Mouse (Mus musculus) testis, adult 2 months (tissue): Measurements from ENCODE around the gene Hadh. TPM values are rescaled to one million over a fixed set of nuclear protein-coding genes. Genes with fewer than 3 reads are reported as not detected.

ENCODE experiments used
- H3K27ac ChIP-seq: fragments of 200-500 bp; 2 replicates; pipeline ENCODE4 v1.5.1; 2012; ENCODE audit warnings: low read depth, low read length; ENCODE audit not compliant: control insufficient read depth, insufficient read depth
- H3K27me3 ChIP-seq: fragments of 200-500 bp; 2 replicates; pipeline ENCODE4 v1.6.1; 2012; ENCODE audit warnings: mild to moderate bottlenecking, low read length, moderate library complexity; ENCODE audit not compliant: control insufficient read depth, insufficient read depth
- H3K36me3 ChIP-seq: fragments of 200-500 bp; 2 replicates; pipeline ENCODE4 v1.6.1; 2012; ENCODE audit warnings: mild to moderate bottlenecking, low read length; ENCODE audit not compliant: control insufficient read depth, insufficient read depth
- H3K4me1 ChIP-seq: fragments of 200-500 bp; 2 replicates; pipeline ENCODE4 v1.6.1; 2012; ENCODE audit warnings: low read length; ENCODE audit not compliant: control insufficient read depth, insufficient read depth
- H3K4me3 ChIP-seq: fragments of 200-500 bp; 2 replicates; pipeline ENCODE4 v1.5.1; 2012; ENCODE audit warnings: low read depth, mild to moderate bottlenecking, low read length, moderate library complexity, mixed read lengths; ENCODE audit not compliant: control insufficient read depth
- CTCF ChIP-seq: fragments of 200-500 bp; IDR thresholded peaks from 2 replicates; pipeline ENCODE4 v1.5.1; 2012; ENCODE audit warnings: low read depth, mild to moderate bottlenecking, inconsistent platforms, low read length, moderate library complexity; ENCODE audit not compliant: control insufficient read depth, insufficient read depth, insufficient replicate concordance
- POLR2A ChIP-seq: fragments of 200-500 bp; IDR thresholded peaks from 2 replicates; pipeline ENCODE4 v1.6.1; 2012; ENCODE audit warnings: low read depth, mild to moderate bottlenecking, inconsistent platforms, low read length, moderate library complexity; ENCODE audit not compliant: control insufficient read depth
- polyA plus RNA-seq: library from polyadenylated mRNA; depleted of rRNA; stranded (reverse); fragments of >200 nt; gene quantifications from 2 replicates; pipeline ENCODE4 v1.2.3, GENCODE M21; 2012

Gene Hadh
- polyA plus RNA-seq, 1 experiment: 36.2 TPM

GRCm38 (mm10) chr3:131199590-131200288 lies 72.2 kb downstream of the Hadh start:
- Histone ChIP-seq H3K27me3 (no peaks in the 10 kb centered on the region), H3K36me3 (no peaks in the 10 kb centered on the region; the same call in 1 of the 2 replicates), H3K4me3 (no peak overlapping the region), H3K4me1 (no peaks in the 10 kb centered on the region), H3K27ac (no peak overlapping the region)
- TF ChIP-seq CTCF (no peak), POLR2A (no peak)

DNA sequence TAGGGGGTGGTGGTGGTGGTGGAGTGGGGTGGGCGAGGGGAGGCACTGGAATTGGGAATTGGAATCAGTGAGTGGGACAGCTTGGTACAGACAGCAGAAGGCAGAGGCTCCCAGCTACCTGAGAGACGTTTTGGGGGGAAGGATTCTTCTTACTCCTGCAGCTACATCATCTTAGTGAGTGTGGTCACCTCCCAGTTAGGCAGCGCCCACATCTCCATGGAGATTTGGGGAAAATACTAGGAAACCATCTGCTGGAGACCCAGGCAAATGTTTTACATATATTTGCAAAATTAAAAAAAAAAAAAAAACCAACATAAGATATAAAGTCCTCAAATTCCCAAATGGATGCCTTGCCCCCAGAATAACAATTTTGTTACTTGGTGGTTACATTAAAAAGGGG lies 72.9 kb downstream of the Hadh start:
- TF ChIP-seq POLR2A (no peak), CTCF (no peak)
- H3K36me3 ChIP-seq: no peaks in the 10 kb centered on the region
- H3K4me3 ChIP-seq: no peak overlapping the region
- H3K27me3 ChIP-seq: no peaks in the 10 kb centered on the region
- H3K4me1 ChIP-seq: no peaks in the 10 kb centered on the region
- H3K27ac ChIP-seq: no peak overlapping the region

DNA sequence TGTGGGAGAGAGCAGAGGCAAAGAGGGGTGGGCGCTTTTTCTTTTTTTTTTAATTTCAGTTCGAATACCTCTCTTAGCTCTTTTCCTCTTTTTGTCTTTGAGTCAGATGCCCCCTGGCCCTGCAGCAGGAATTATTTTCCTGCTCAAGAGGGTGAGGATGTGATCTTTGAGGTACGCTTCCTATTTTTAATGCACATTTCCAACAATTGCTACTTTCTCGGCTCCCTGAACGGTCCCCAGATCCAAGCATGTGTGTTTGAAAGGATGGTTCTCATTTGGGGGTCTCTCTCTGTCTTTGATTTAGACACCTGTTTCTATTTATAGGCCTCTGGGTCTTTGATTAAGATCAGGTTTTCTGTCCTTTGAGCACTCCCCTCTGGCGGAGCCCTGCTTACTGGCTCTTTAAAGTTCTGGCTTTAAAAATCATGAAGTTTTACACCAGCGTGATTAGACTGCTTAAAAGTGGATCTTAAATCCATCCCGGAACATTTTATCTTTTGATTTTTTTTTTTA lies 75.3 kb downstream of the Hadh start:
- Histone ChIP-seq H3K27ac (no peak overlapping the region), H3K4me1 (no peaks in the 10 kb centered on the region), H3K4me3 (no peak overlapping the region), H3K36me3 (no peaks in the 10 kb centered on the region), H3K27me3 (no peaks in the 10 kb centered on the region)
- TF ChIP-seq POLR2A: no peak
- TF ChIP-seq CTCF: no peak

GRCm38 (mm10) chr3:131196050-131196449 lies 75.9 kb downstream of the Hadh start:
- TF ChIP-seq CTCF (no peak), POLR2A (no peak)
- Histone ChIP-seq H3K4me1 (no peaks in the 10 kb centered on the region), H3K4me3 (no peak overlapping the region), H3K27ac (no peak overlapping the region), H3K36me3 (no peaks in the 10 kb centered on the region), H3K27me3 (no peaks in the 10 kb centered on the region)

DNA sequence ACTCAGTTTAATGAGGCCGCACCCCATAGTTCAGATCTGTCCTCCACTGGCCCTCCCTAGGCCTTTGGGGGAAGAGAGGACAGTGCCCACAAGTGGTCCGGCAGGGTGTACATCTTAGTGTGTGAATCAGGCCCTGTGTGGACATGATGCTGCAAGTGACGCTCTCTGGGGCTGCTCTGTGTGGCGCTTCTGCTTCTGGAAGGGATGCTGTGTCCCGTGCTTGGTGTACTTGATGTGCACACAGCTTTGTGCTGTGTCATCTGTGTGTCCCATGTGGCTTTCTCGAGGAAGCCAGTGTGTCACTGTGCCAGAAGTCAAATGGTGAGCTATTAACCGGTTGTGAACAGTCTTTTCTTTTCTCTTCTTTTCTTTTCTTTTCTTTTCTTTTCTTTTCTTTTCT lies 80.4 kb downstream of the Hadh start:
- Histone ChIP-seq H3K4me3 (no peak overlapping the region), H3K27ac (no peak overlapping the region), H3K4me1 (no peaks in the 10 kb centered on the region), H3K36me3 (no peaks in the 10 kb centered on the region), H3K27me3 (no peaks in the 10 kb centered on the region)
- no peak for TF ChIP-seq CTCF
- no peak for TF ChIP-seq POLR2A

- no peaks in the 10 kb centered on the region for H3K4me1 ChIP-seq
- no peak overlapping the region for H3K4me3 ChIP-seq
- H3K36me3 ChIP-seq: no peaks in the 10 kb centered on the region
- H3K27me3 ChIP-seq: no peaks in the 10 kb centered on the region
- TF ChIP-seq CTCF: no peak
- no peak for TF ChIP-seq POLR2A
- H3K27ac ChIP-seq: no peak overlapping the region
Observed at GRCm38 (mm10) chr3:131190671-131191367, 81.1 kb downstream of the Hadh start.

DNA sequence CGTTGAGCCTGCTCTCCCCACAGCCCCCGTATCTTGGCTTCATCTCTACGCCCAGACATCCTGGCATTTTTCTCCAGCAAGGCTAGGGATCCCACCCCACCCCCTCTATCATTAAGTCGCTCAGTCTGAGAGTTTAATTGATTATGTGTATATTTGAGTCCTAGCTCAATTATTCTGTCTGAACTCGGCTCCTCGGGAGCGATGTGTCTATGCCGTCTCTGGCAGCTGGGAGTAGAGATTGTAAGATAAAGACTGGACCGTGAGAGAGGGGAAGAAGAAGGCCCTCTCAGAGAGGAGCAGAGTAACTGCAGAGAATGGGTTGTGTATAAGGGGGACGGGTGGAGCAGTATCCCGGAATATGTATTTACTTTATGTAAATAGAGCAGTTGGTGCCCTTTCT lies 81.7 kb downstream of the Hadh start:
- Histone ChIP-seq H3K4me1 (no peaks in the 10 kb centered on the region), H3K36me3 (no peaks in the 10 kb centered on the region), H3K27ac (no peak overlapping the region), H3K27me3 (no peaks in the 10 kb centered on the region), H3K4me3 (no peak overlapping the region)
- TF ChIP-seq CTCF (no peak), POLR2A (no peak)
